Mouse (Mus musculus) ES-E14 (cell line): Measurements from ENCODE around the gene Kcnk6. TPM values are rescaled to one million over a fixed set of nuclear protein-coding genes. Genes with fewer than 3 reads are reported as not detected.
A peak's percentile ranks its signal among the peaks of the same experiment; 100 is the strongest.

Experiments
- DNase-seq: peaks from one replicate; pipeline ENCODE4 v3.0.0-alpha.2; 2013; ENCODE audit warnings: low read depth, low spot score
- H3K27ac ChIP-seq: 2 replicates; pipeline ENCODE4 v1.5.1; 2012; ENCODE audit warnings: low read depth, mild to moderate bottlenecking, low read length, moderate library complexity, mixed read lengths; ENCODE audit not compliant: poor library complexity, insufficient read depth, severe bottlenecking
- H3K36me3 ChIP-seq: 2 replicates; pipeline ENCODE4 v1.6.1; 2012; ENCODE audit warnings: mild to moderate bottlenecking, low read length, moderate library complexity, mixed read lengths; ENCODE audit not compliant: control insufficient read depth, poor library complexity, insufficient read depth, severe bottlenecking
- H3K4me1 ChIP-seq, 2 experiments: fragments of 150-350 bp in 1 of 2; sonication (generic) in 1 of 2; 2 replicates each; pipeline ENCODE4 v1.6.1; 2012; ENCODE audit warnings: low read length in 2 of 2, mild to moderate bottlenecking in 1 of 2, mixed read lengths in 1 of 2; ENCODE audit not compliant: control insufficient read depth in 2 of 2, insufficient read depth in 2 of 2, poor library complexity in 1 of 2
- H3K4me3 ChIP-seq, 2 experiments: fragments of 150-350 bp in 1 of 2; sonication (generic) in 1 of 2; 2 replicates each; pipeline ENCODE4 v1.5.1; 2012; ENCODE audit warnings: low read length in 2 of 2, low read depth in 1 of 2, mild to moderate bottlenecking in 1 of 2, mixed read lengths in 1 of 2; ENCODE audit not compliant: insufficient read depth in 1 of 2, poor library complexity in 1 of 2, severe bottlenecking in 1 of 2
- H3K9ac ChIP-seq: 2 replicates; pipeline ENCODE4 v1.6.1; 2012; ENCODE audit warnings: low read depth, mild to moderate bottlenecking, low read length, mixed read lengths; ENCODE audit not compliant: poor library complexity, insufficient read depth, severe bottlenecking
- H3K9me3 ChIP-seq: fragments of 150-350 bp; sonication (generic); 2 replicates; pipeline ENCODE4 v1.6.1; 2012; ENCODE audit warnings: low read depth, mild to moderate bottlenecking, low read length; ENCODE audit not compliant: control insufficient read depth, insufficient read depth
- CHD2 ChIP-seq: IDR thresholded peaks from 2 replicates; pipeline ENCODE4 v1.6.1; 2014; ENCODE audit warnings: mild to moderate bottlenecking, low read depth, low read length, inconsistent platforms
- HCFC1 ChIP-seq: IDR thresholded peaks from 2 replicates; pipeline ENCODE4 v1.6.1; 2012; ENCODE audit warnings: low read length, inconsistent platforms, borderline replicate concordance; ENCODE audit not compliant: insufficient read depth
- MAFK ChIP-seq: IDR thresholded peaks from 2 replicates; pipeline ENCODE4 v1.6.1; 2014; ENCODE audit warnings: mild to moderate bottlenecking, low read depth, low read length, inconsistent platforms; ENCODE audit not compliant: insufficient read depth
- ZC3H11A ChIP-seq: IDR thresholded peaks from 2 replicates; pipeline ENCODE4 v1.6.1; 2012; ENCODE audit warnings: low read depth, mild to moderate bottlenecking, inconsistent platforms, low read length, borderline replicate concordance
- ZNF384 ChIP-seq: IDR thresholded peaks from 2 replicates; pipeline ENCODE4 v1.6.1; 2012; ENCODE audit warnings: low read depth, low read length, inconsistent platforms
- in situ Hi-C, 2 experiments: fragments of 600-800 bp; cut with MboI; formaldehyde crosslinking; loops; one replicate each; pipeline ENCODE4 v1.15.1; 2025; ENCODE audit warnings: low sequenced_read_pairs in 2 of 2, inconsistent platforms in 1 of 2; ENCODE audit not compliant: unreplicated experiment in 2 of 2
- total RNA-seq: library from RNA; depleted of rRNA; stranded (reverse); fragments of 300-350 nt; gene quantifications from 2 replicates; pipeline ENCODE4 v1.2.3, GENCODE M21; 2012

Gene Kcnk6
- total RNA-seq, 1 experiment = 6.2 TPM

- DNase-seq = no peak
- in situ Hi-C loops = no loop called here
- H3K4me1 ChIP-seq = peaks cover 1 to 10% of the 10 kb centered on the region in 2 experiments; a peak in 2 of 4 replicates
- no peak overlapping the region for H3K9ac ChIP-seq
- no peak overlapping the region for H3K27ac ChIP-seq
- no peaks in the 10 kb centered on the region for H3K36me3 ChIP-seq
- no peaks in the 10 kb centered on the region for H3K9me3 ChIP-seq
- no peak for TF ChIP-seq ZC3H11A
- TF ChIP-seq MAFK = no peak
- no peak overlapping the region for H3K4me3 ChIP-seq
These were observed 4.1 kb downstream of the Kcnk6 start for GRCm38 (mm10) chr7:29228202-29228601.

GRCm38 (mm10) chr7:29225520-29225919 lies 6.8 kb downstream of the Kcnk6 start:
- no peak for TF ChIP-seq HCFC1
- TF ChIP-seq ZNF384 = no peak
- TF ChIP-seq MAFK = no peak
- no peak for TF ChIP-seq ZC3H11A
- no peak for TF ChIP-seq CHD2
- no peak overlapping the region for H3K27ac ChIP-seq
- no peaks in the 10 kb centered on the region for H3K36me3 ChIP-seq
- in situ Hi-C loops = no loop called here
- no peak overlapping the region for H3K9ac ChIP-seq
- H3K9me3 ChIP-seq = no peaks in the 10 kb centered on the region
- peaks cover 1 to 10% of the 10 kb centered on the region in 2 experiments; a peak in 2 of 4 replicates for H3K4me1 ChIP-seq
- no peak overlapping the region for H3K4me3 ChIP-seq
- no peak for DNase-seq

DNA sequence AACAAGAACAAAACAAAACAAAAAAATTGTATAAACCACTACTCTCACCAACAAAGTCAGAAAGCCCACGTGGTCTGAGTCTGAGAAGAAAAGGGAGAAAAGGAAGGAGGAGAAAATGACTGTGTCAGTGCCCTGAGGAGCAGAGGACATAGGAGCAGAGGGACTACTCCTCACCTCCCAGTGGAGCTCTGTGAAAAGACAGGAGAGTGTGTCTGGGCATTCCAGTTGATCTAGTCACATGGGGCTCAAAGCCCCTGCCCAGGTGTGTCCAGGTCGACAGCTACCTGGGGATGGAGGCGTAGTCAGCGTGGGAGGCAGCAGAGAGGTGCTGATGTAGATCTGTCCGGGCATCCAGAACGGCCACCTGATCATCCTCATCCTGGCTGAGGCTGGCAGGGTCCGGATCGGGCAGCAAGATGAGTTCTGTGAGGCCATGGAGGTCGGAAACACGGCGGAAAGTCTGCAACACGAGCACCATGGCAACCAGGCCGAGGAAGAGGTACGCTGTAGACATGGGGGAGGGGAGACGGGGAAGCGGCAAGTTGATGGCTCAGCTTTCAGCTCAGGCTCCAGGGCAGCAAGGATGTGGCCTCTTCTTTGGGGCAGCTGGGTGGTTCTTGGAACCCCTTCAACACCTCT lies 7.4 kb downstream of the Kcnk6 start:
- in situ Hi-C loops = no loop called here
- no peaks in the 10 kb centered on the region for H3K36me3 ChIP-seq
- no peak for TF ChIP-seq ZNF384
- TF ChIP-seq HCFC1 = no peak
- no peak for TF ChIP-seq CHD2
- no peak for TF ChIP-seq ZC3H11A
- no peak for TF ChIP-seq MAFK
- no peaks in the 10 kb centered on the region for H3K9me3 ChIP-seq
- H3K4me1 ChIP-seq = peaks cover 1 to 10% of the 10 kb centered on the region in 2 experiments; a peak in 2 of 4 replicates
- H3K9ac ChIP-seq = peak overlapping the region; percentile 23; the same call in 1 of the 2 replicates
- H3K4me3 ChIP-seq = peak overlapping the region in 1 of 2 experiments; percentile 20; a peak in 1 of 4 replicates
- H3K27ac ChIP-seq = no peak overlapping the region
- no peak for DNase-seq

DNA sequence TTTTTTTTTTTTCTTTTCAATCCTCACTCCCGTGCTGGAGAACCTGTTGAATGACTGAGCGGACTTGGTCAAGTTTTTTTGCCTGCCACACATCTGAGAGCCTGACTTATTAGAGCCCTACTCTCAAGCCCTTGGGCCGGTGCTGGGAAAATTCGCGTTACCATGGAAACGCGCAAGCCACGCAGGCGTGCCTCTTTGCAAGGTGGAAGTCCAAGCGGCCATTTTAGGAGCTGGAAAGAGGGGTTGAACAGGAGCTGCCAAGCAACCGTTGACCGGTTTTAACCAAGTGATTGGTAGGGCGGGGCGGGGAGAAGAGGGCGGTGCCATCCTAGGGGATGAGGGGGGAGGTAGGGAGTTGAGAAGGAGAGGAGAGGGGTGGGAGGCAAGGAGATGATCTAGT lies 17.5 kb downstream of the Kcnk6 start:
- DNase-seq = peak; percentile 62
- Histone ChIP-seq H3K27ac (no peak overlapping the region), H3K4me1 (peaks cover 0 to 1% of the 10 kb centered on the region in 2 experiments; a peak in 1 of 4 replicates), H3K36me3 (no peaks in the 10 kb centered on the region), H3K4me3 (no peak overlapping the region), H3K9me3 (no peaks in the 10 kb centered on the region), H3K9ac (no peak overlapping the region)
- in situ Hi-C loops = no loop called here
- TF ChIP-seq CHD2 (no peak), HCFC1 (peak; percentile 84)

GRCm38 (mm10) chr7:29214236-29214635 lies 18.1 kb downstream of the Kcnk6 start:
- Histone ChIP-seq H3K27ac (no peak overlapping the region), H3K9ac (no peak overlapping the region), H3K9me3 (no peaks in the 10 kb centered on the region), H3K4me3 (peak overlapping the region in 1 of 2 experiments; percentile 40; a peak in 1 of 4 replicates), H3K4me1 (peaks cover 0 to 1% of the 10 kb centered on the region in 2 experiments; a peak in 1 of 4 replicates), H3K36me3 (no peaks in the 10 kb centered on the region)
- TF ChIP-seq MAFK = no peak
- no peak for TF ChIP-seq ZNF384
- TF ChIP-seq ZC3H11A = no peak
- TF ChIP-seq HCFC1 = no peak
- TF ChIP-seq CHD2 = no peak
- in situ Hi-C loops = no loop called here
- DNase-seq = no peak
